23 mouse cellular contexts compared by ENCODE assay signal in the genomic region with DNA sequence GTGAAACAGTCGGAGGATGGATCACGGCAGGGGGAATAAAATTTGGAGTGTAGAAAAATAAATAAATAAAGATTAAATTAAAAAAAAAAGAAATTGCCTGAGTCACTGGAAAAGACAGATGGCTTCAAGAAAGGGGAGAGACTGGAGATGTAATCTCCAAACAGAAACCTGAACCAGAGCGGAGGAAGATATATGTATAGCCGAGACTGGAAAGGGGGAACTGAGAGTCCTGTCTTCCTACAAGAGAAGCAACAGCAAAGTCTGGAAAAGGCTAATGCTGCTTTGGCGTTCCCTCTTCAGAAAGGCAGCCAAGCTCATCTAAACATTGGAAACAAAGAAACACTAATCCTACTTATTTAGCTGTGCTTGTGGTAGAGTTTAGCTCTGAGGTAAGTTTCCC.
DNase-seq lines count a peak whose midpoint lies in the region; ATAC-seq and TF ChIP-seq lines count a peak whose summit lies in the region.
"Had no signal": no experiment of that assay in that cellular context is flagged by ENCODE, and none has a peak within 500 bp of the region (broad histone marks: within the 10 kb centered on the region; RNA-seq: fewer than 3 reads in every experiment).

No protein-coding gene starts in this region.

- no peaks in the 10 kb centered on the region for H3K36me3 ChIP-seq in forebrain, embryonic 13.5 days (ENCODE audit: poor library complexity, severe bottlenecking)
- H3K36me3 ChIP-seq in liver, postnatal 0 days (replicated peaks; ENCODE audit: insufficient read depth, low read length), result no peaks in the 10 kb centered on the region
- H3K36me3 ChIP-seq: G1E had no signal

- H3K4me1 ChIP-seq in forebrain, embryonic 13.5 days, result no peaks in the 10 kb centered on the region
- no peaks in the 10 kb centered on the region for H3K4me1 ChIP-seq in liver, postnatal 0 days (ENCODE audit: insufficient read depth)

- H3K4me3 ChIP-seq in forebrain, embryonic 13.5 days, result no peak overlapping the region
- no peak overlapping the region for H3K4me3 ChIP-seq in liver, postnatal 0 days (ENCODE audit: low read depth, low read length)

- H3K27ac ChIP-seq in forebrain, embryonic 13.5 days, result no peak overlapping the region
- no peak overlapping the region for H3K27ac ChIP-seq in liver, postnatal 0 days (ENCODE audit: low read depth)

- TF ChIP-seq EP300 in liver, postnatal 0 days (IDR thresholded peaks at IDR 0.05; ENCODE audit: low read depth), result no peak

- DNase-seq in frontal cortex, postnatal 25 days (ENCODE audit: low spot score in 2 of 2), result no peak
- peak; percentile 30 for DNase-seq in brain, adult 2 months (ENCODE audit: low read depth, low spot score)
- DNase-seq in brain, embryonic 14.5 days (ENCODE audit: low read depth), result peak; percentile 12
- DNase-seq in liver, postnatal 0 days, result no peak
- DNase-seq: adrenal gland, adult 2 months; adrenal gland, adult 8-10 months; adrenal gland, postnatal 10 days; adrenal gland, postnatal 14 days; adrenal gland, postnatal 25 days; adrenal gland, postnatal 36 days; B cell, adult 2 months; cerebellum, adult 11 months; cerebellum, adult 11-12 months; cerebellum, adult 18-20 months; cerebellum, adult 2 months; cerebellum, adult 8-10 months had no signal

- no peak overlapping the region for H3K9ac ChIP-seq in forebrain, embryonic 13.5 days
- no peak overlapping the region for H3K9ac ChIP-seq in liver, postnatal 0 days (replicated peaks)

- TF ChIP-seq POLR2A in brain, embryonic 14.5 days (IDR thresholded peaks at IDR 0.05; ENCODE audit: borderline replicate concordance, extremely low read depth, insufficient read depth, insufficient read length, poor library complexity, severe bottlenecking), result no peak

- ATAC-seq in frontal cortex, adult (ENCODE audit: low TSS enrichment), result peak; percentile 92
- no peak for ATAC-seq in forebrain, embryonic 13.5 days
- no peak for ATAC-seq in liver, postnatal 0 days
- ATAC-seq: activated CD4-positive, CD25-positive, alpha-beta regulatory T cell, adult 4 months; CD4-positive, CD25-positive, alpha-beta regulatory T cell, adult 4 months; Patski had no signal

- TF ChIP-seq CTCF in brain, embryonic 14.5 days (IDR thresholded peaks at IDR 0.05; ENCODE audit: borderline replicate concordance, extremely low read depth, insufficient read depth, insufficient read length), result no peak
- TF ChIP-seq CTCF in liver, postnatal 0 days (IDR thresholded peaks at IDR 0.05; ENCODE audit: low read depth), result no peak

- no peaks in the 10 kb centered on the region for H3K27me3 ChIP-seq in forebrain, embryonic 13.5 days
- H3K27me3 ChIP-seq in liver, postnatal 0 days (ENCODE audit: insufficient read depth, low read length), result no peaks in the 10 kb centered on the region
- H3K27me3 ChIP-seq: CH12.LX, Patski had no signal

- H3K9me3 ChIP-seq in forebrain, embryonic 13.5 days (replicated peaks), result no peaks in the 10 kb centered on the region
- no peaks in the 10 kb centered on the region for H3K9me3 ChIP-seq in liver, postnatal 0 days (ENCODE audit: low read length)
- H3K9me3 ChIP-seq: G1E had no signal

- WGBS in forebrain, embryonic 13.5 days, result 35% methylated on average over 5 of the region's 5 CpGs
- WGBS in liver, postnatal 0 days (ENCODE audit: insufficient replicate concordance), result 71% methylated on average over 5 of the region's 5 CpGs

- no peak overlapping the region for H3K4me2 ChIP-seq in forebrain, embryonic 13.5 days
- no peak overlapping the region for H3K4me2 ChIP-seq in liver, postnatal 0 days (ENCODE audit: low read depth, low read length)

Comparison
In these comparisons a context has a peak if more than half of its experiments do, and no peak if none do; other contexts are left out.
1. DNase-seq: peak in brain, adult 2 months (single experiment) and brain, embryonic 14.5 days (single experiment); none in frontal cortex, postnatal 25 days (0 of 2) and liver, postnatal 0 days (single experiment).